Mouse (Mus musculus) splenic B cell, adult 2 months (primary cell): ENCODE measurements at regions not wholly inside any gene's neighbourhood (a gene's known extent, or its start where the extent isn't known, plus 50 kb on each side); places are given as distances from the start of the nearest gene placed in this dataset.
"Not testable (repeated sequence)": the region's sequence is repeated elsewhere in the genome, so short reads cannot be mapped to it uniquely, and the experiment has no call there.

ENCODE experiments used
- DNase-seq: peaks from one replicate; pipeline ENCODE4 v3.0.0-alpha.2; 2011; ENCODE audit warnings: low read depth, low spot score
- H3K27me3 ChIP-seq: 2 replicates; pipeline ENCODE4 v1.6.1; 2012; ENCODE audit warnings: mild to moderate bottlenecking, low read length, moderate library complexity, mixed read lengths; ENCODE audit not compliant: control insufficient read depth, poor library complexity, insufficient read depth, severe bottlenecking
- H3K36me3 ChIP-seq: 2 replicates; pipeline ENCODE4 v1.6.1; 2012; ENCODE audit warnings: mild to moderate bottlenecking, low read length, moderate library complexity, mixed read lengths; ENCODE audit not compliant: control insufficient read depth, poor library complexity, insufficient read depth, severe bottlenecking

DNA sequence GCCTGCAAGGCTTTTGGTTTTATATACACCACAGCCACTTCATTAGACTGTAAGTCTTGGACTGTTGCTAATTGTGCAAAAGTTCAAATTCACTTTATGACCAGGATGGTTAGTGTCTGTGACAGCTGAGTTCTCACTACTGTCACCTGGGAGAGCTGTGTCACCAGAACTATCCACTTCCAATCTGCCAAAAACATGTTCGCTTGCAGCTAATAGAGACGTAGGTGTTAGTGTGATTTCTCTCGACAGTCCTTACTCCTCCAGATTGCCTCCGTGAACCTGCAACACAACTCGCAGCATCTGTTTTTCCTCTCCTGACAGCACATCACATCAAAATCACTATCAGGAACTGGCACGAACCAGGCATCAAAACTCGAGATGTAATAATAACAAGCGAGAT, 491.3 kb upstream of the Klf6 start:
- no peaks in the 10 kb centered on the region; the same call in 1 of the 2 replicates for H3K27me3 ChIP-seq
- H3K36me3 ChIP-seq = no peaks in the 10 kb centered on the region
- no peak for DNase-seq

DNA sequence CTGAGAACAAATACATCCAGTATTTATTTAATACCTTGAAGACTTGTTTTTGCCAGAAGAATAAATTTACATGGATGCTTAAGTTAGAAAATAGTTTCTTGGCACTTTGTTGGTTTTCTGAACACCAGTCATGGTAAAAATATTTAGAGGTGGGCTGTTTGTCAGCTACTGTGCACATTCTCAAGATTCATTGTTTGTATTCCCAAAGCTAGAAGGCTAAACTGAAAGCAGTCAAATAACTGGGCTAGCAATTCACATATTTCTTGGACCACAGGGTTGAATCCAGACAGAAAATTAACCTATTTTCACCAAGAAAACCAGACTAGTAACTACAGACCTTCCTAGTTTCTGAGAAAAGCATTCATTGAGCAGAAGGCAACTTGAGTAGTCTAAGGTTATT, 488.1 kb upstream of the Klf6 start:
- Histone ChIP-seq H3K27me3 (no peaks in the 10 kb centered on the region; the same call in 1 of the 2 replicates), H3K36me3 (no peaks in the 10 kb centered on the region)
- no peak for DNase-seq

DNA sequence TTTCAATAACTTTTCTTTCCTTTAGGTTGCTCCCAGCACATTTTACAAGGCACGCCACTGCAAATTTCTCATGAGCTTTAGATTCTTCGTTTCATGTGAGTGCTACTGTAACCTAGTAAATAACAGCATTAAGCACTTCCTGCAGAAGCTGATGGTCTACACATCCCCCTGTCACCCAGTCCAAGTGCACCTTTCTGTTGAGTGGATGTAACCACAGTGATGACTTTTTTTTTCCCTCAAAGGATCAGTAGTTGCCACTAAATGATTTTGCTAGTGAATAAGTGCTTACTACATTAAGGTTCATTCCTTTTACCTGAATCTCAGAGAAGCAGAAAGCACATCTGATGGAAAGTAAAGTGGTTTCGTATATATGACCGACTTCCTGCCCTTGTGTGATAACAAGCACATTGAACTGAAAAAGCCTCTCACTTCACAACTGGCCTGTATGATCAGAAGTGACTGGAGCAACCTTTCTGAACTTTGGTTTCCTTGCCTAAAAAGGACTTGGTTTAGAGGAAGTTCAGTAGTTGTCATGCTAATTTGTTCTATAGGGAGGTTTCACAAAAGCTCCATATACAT, 453.0 kb upstream of the Klf6 start:
- no peak for DNase-seq
- Histone ChIP-seq H3K27me3 (no peaks in the 10 kb centered on the region), H3K36me3 (no peaks in the 10 kb centered on the region)

DNA sequence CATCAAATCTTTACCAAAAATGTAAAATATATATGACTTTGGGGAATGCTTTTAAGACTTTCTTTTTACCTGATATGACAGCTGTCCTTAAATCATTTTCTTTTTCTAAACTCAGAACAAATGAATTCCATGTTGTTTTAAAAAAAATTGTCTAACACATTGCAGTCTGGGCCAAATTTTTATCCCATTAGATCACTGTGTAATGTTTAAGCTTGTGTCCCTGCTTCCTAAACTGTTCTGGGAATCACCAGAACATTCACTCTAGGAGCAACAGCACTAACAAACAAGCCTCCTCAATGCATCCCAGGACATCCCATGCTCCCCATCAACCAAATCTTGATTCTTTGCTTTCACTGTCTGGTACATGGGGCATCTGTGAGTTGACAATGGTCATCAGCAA, 449.2 kb upstream of the Klf6 start:
- no peak for DNase-seq
- Histone ChIP-seq H3K27me3 (no peaks in the 10 kb centered on the region), H3K36me3 (no peaks in the 10 kb centered on the region)

DNA sequence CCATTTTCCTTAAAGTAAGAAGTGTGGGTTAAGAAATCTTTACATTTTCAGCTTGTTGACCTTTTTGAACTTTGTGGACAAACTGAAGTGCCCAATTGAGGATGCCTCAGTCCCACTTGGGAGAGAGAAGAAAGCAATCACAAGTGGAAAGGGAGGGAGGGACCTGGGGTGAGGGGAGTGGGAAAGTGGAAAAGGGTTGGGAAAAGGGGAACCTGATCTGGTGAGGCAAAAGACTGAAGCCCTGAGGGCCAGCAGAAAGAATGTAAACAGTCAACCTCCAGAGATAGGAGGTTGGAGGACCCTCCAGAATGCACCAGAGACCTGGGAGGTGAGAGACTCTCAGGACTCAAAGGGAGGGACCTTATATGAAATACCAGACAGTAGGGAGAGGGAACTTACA, 448.3 kb upstream of the Klf6 start:
- not testable (repeated sequence) for H3K27me3 ChIP-seq, DNase-seq, H3K36me3 ChIP-seq

DNA sequence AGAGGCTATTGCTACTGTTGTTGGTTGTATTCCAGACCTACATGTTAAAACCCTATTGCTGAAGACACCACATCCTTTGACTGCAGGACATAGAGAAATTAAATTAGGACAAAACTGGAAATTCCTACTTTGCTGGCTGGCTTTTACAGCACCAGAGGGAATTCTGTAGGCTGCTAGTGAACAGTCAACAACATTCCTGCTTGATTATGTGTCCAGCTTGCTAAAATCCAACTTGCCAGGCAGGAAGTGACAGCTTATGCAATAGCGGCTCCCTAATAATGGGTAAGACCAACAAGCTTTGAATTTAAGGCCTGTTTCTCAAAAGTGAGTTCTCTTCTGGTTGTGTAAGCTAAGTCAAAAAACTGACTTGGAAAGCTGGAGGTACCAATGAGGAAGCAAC, 437.2 kb upstream of the Klf6 start:
- H3K36me3 ChIP-seq = no peaks in the 10 kb centered on the region
- no peak for DNase-seq

DNA sequence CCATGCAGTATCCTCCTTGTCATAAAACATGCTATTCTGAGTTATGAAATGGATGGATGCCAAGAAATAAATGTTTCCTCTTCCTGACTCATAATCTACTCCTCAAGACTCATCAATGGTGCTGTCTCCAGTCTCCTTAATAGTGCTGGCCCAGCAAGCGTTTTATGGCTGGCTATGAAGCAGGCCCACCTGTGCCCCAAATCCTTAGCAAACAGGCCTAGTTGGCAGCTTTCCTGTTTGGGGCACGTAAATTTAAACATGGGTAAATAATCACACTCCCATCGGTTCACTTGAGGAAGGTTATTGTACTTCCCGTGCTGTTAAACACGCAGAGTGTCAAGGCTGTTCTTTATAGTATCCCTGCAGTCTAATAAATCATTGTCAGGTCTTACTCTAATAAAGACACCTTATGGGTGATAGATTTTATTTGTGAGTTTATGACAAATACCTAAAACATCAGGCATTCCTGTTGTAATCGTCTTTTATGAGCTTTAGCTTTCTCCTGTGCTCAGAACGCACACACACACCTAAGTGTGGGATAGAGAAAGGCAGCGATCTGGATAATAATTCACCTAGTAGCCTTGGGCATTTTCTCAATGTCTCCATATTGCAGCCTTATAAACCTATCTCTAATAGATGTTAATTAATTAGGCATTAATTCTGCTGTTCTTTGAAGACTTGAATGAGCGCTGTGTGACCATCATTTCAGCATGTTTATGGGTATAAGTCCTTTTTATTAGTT, 435.6 kb upstream of the Klf6 start:
- no peaks in the 10 kb centered on the region for H3K36me3 ChIP-seq
- no peaks in the 10 kb centered on the region for H3K27me3 ChIP-seq
- DNase-seq = no peak

More for the DNA sequence above, 437.2 kb upstream of the Klf6 start:
- H3K27me3 ChIP-seq = no peaks in the 10 kb centered on the region

DNA sequence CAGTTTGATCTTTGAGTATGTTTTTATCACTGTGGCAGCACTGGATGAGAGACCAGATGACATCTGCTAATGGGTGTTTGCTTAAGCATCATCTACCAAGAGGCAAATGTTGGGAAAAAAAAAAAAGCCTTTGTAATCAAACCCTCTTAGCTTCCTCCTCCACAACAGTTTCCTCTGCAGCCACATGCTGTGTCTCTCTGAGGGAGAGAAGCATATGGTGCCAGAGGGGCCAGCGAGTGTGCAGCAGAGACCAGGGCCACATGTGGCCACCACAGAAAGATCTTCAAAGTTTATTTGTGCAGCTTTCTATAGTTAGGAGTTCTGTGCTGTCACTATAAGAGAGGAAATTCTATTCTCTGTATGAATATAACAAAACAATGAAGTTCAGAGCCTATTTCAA, 427.6 kb upstream of the Klf6 start:
- no peak for DNase-seq
- no peaks in the 10 kb centered on the region for H3K27me3 ChIP-seq
- H3K36me3 ChIP-seq = no peaks in the 10 kb centered on the region

DNA sequence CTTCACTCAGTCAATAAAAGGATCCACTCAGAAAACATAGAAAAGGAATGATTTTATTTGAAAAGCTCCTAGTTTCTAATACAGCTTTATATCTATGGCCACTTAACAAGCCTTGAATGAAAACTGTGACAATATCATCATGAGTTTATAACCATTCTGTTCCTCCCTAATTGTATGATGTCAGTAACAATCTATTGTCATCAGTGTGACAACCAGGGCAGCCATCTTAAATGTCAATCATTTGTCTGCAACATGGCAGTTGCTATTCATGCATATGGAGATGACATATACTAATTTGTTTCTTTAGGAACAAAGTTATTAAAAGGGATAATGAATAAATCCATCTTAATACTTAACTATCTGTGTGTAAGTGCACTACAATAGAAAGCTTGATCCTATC, 426.2 kb upstream of the Klf6 start:
- no peaks in the 10 kb centered on the region for H3K27me3 ChIP-seq
- H3K36me3 ChIP-seq = no peaks in the 10 kb centered on the region
- no peak for DNase-seq

DNA sequence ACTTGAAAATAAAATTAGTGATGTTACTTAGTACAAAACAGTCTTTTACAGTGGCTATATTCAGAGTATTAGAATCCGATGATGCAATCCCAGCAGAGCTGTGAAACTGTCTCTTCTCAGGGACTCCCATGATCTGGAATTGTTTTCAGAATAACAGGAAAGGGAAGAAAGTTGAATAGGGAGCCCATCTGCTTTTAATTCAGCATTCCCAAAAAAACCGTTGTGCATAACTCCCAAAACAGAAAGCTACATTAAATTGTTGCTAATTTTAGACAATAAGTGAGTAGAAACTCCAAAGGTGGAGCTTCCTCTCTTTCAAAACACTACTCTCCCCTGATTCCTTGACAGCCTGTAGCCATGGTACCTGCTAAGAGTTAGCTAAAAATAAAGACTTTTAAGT, 425.1 kb upstream of the Klf6 start:
- DNase-seq = no peak
- H3K36me3 ChIP-seq = no peaks in the 10 kb centered on the region

DNA sequence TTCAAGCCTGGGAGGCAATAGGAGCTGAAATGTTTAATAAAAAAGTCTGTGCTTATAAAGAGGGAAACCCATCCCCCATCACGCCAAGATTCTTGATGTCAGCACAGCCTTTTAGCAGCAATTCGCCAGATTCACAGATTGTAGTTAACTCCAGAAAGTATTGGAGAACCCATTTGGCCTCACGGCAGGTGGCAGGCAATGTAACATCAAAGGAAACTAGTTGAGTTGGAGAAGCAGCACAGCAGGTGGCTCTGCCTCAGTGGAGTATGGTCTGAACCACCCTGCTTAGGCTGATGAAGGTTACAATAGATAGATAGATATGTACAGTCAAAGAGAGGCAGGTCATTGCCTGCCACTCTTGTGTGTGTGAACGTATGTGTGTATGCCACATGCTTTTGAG, 420.8 kb upstream of the Klf6 start:
- no peak for DNase-seq
- Histone ChIP-seq H3K36me3 (no peaks in the 10 kb centered on the region), H3K27me3 (no peaks in the 10 kb centered on the region)

More for the DNA sequence above, 425.1 kb upstream of the Klf6 start:
- H3K27me3 ChIP-seq = no peaks in the 10 kb centered on the region

DNA sequence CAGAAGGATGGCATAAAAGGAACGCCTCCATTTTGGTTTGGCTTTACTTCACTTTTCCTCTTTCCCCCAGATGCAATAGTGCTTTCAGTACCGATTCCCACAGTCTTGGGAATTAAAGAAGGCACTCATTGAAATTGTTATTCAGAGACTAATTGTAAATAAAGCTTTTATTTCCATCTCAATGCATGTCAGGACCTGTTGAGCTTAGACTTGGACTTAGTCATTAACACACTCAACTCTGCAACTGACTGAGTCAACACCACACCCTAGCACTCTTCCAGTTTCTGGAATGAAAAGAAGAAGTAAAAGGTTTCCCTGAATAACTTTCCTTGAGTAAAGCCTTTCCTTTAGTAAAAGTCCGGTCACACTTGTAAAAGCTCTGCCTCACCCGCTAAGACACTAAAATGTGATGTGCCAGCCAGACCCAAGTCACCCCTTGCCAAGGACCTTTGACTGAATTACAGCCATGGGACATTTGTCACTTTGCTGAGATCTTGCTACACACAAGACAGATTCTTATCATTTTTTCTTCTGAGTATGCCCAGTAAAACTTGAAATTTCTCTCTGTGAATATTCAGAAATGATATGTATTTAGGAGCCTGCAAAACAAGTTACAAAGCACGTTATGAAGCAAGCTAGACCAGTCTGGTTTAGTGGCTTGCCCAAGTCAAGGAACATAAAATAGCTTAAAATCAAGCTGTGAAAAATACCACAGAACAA, 416.4 kb upstream of the Klf6 start:
- Histone ChIP-seq H3K36me3 (no peaks in the 10 kb centered on the region), H3K27me3 (no peaks in the 10 kb centered on the region)
- DNase-seq = no peak

DNA sequence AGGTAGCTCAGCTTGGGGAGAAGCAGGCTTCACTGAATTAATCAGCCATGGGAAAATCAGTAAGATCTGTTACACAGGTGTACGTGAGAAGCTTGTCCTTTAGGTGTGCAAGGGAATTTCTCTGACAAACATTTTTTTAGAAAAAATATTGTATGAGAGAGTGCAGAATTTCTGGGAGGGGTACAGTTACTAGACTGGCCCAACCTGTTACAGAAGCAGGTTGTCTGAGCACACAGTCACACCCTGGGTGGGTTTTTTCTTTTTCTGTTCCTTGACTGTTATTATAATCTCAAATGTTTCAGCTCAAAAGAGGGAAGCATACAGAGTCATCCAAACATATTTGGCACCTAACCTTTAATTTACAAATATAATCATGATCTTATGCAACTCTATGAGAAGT, 412.7 kb upstream of the Klf6 start:
- DNase-seq = no peak
- Histone ChIP-seq H3K36me3 (no peaks in the 10 kb centered on the region), H3K27me3 (no peaks in the 10 kb centered on the region)

DNA sequence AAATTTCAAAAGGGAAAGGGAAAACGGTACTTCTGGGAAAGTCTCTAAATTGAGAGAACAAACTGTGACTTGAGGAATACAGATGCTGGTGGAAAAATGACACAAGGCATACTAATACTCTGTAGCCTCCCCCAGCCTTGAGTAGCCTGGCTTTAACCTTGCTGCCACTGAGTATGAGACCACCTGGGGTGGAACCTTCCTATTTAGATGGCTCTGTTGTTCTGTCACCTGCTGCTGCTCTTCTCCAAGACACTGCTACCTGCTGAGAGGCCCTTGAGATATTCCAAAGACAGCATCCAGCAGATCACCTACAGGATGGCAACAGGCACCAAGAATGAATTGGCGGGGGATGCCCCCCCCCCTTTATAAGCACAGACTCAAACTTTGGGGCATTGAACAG, 380.5 kb upstream of the Klf6 start:
- H3K27me3 ChIP-seq = no peaks in the 10 kb centered on the region
- DNase-seq = no peak
- no peaks in the 10 kb centered on the region for H3K36me3 ChIP-seq

DNA sequence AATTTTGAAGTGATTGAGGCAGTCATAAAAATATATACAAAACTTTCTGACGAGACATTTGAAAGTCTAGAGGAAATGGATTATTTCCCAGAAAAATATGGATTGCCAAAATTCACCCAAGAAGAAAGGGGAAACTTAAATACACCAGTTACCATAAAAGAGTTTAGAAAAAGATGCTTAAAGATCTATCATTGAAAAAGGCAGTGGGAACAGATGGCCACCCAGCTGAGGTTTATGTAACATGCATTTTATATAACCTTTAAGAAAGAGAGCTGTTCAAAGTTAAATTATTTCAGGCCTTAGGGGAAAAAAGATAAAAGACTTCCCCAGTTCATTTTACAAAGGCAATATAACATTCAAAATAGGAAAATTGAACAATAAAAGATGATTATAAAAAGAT, 369.0 kb upstream of the Klf6 start:
- H3K27me3 ChIP-seq = no peaks in the 10 kb centered on the region
- DNase-seq = no peak
- H3K36me3 ChIP-seq = no peaks in the 10 kb centered on the region
